Mouse (Mus musculus) 3T3-L1 (cell line): ENCODE data around the gene Olfr747.
A peak's percentile ranks its signal among the peaks of the same experiment; 100 is the strongest.
"Not testable (repeated sequence)": the region's sequence is repeated elsewhere in the genome, so short reads cannot be mapped to it uniquely, and the experiment has no call there.

Experiments used
- DNase-seq: peaks from one replicate; pipeline ENCODE4 v3.0.0-alpha.2; 2015; ENCODE audit warnings: low read depth, low spot score

Olfr747 gene

DNA sequence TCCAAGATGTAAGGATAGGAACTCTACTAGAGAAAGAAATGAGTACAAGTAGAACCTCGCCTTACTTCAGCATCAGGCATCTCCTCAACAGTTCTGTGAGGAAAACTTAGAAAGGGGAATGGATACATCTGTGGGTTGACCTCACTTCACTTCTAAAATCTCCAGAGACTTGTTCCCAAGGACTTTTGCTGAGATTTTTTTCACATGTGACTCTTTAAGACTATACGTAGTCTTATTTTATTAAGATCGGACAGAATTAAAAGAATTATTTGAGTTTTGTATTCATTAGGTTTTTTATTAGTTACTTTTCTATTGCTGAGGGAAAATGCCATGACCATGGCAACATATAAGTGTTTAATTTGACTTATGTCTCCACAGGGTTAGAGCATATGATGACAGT is at the start of gene Olfr747:
Gene Olfr747 (minus strand): TSS at position 101 of the 400 bp plus-strand sequence.
- no peak for DNase-seq

DNA sequence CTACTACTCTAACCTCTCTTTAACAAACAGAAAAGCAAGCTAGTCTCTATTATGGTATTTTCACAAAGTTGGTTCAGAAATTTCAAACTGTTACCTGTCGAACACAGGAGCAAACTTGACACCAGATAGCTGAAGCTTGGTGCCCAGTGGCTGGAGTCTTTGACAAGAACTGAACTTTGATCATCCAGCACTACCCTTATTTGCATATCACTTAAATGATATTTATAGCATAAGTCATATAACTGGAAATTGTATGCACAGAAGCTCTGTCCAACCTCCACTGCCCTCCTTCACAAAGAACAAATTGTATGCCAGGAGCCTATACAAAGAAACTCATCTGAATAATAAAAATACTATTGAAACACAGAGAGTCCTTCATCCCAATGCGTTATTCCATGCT is 48.6 kb upstream of the Olfr747 start:
- no peak for DNase-seq

DNA sequence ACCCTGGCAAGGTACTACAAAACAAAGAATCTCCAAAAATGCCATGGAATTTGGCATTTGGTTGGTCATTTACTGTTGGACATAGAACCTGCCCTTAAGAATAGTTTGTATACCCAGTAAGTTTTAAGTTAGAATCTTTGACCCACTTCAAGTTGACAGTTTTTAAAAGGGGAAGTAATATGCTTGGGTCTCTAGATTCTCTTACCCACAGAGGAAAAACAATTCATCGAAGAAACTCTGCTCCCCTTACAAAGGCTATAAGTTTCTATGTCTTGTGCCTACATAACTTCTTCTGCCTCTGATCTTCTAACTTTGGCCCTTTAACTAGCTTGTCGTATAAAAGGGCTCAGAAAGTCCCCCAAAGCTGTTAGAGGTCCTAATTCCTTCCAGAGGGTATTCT is 47.3 kb upstream of the Olfr747 start:
- no peak for DNase-seq

DNA sequence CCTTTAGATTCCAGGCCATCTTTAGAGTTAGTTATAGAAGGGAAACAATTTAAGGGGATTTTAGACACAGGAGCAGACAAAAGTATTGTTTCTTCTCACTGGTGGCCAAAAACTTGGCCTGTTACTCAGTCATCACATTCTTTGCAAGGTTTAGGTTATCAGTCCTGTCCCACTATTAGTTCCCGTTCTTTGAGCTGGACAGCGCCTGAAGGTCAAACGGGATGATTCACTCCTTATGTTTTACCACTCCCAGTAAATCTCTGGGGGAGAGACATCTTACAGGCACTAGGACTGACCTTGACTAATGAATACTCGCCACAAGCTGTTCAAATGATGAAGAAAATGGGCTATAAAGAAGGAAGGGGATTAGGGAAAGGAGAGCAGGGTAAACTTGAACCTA is 29.4 kb upstream of the Olfr747 start:
- not testable (repeated sequence) for DNase-seq

DNA sequence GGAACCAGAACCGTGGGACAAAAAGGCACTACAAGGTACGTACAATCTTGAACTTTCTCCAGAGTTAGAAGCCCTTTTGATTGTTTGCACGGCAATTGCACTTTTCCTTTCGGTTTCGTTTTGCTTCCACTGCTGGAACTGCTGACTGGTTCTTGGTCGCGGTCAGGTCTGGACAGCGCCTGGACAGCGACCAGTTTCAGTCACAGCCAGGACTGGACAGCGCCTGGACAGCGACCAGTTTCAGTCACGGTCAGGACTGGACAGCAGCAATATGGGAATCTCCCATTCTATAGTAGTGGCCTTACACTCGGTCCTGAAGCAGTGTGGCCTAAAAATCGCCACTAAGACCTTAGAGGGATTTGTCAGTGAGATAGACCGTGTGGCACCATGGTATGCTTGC is 26.9 kb upstream of the Olfr747 start:
- peak; percentile 3 for DNase-seq

DNA sequence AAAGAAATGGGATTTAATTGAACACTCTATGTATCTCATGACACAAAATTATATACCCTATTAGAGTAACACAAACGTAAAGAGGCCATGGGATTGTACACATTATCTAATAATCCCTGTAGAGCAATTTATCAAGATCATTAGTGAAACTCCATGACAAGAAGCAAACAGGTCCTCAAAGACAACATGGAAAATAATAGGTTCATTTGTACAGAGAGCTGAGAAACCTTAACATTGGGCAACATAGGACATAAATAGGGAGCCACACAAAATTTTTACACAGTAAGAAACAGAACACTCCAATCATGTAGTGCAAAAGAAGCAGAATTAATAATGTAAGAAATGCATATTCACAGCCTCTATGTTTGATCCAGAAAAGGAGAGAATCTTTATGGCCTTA is 14.1 kb upstream of the Olfr747 start, which contains the start of gene Olfr748:
Gene Olfr748 (plus strand): TSS at position 301 of the 400 bp plus-strand sequence.
- no peak for DNase-seq

DNA sequence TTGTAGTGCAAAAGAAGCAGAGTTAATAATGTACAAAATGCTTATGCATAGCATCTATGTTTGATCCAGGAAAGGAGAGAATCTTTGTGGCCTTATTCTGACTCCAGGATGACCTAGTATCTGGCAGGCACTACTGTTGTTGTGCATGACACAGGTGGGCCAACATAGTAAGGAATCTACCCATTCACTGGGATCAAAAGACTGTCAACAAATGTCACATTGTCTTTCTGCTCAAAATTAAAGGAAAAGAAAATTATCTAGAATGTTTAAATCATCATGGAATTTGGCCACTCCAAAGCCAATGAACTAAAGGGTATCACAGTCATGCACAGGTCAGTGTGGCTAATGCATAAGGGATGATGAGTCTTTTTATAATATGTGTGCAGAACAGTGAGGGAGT is 46.2 kb downstream of the Olfr747 start, which contains the start of gene Olfr746:
Gene Olfr746 (plus strand): TSS at position 301 of the 400 bp plus-strand sequence.
- DNase-seq: no peak

DNA sequence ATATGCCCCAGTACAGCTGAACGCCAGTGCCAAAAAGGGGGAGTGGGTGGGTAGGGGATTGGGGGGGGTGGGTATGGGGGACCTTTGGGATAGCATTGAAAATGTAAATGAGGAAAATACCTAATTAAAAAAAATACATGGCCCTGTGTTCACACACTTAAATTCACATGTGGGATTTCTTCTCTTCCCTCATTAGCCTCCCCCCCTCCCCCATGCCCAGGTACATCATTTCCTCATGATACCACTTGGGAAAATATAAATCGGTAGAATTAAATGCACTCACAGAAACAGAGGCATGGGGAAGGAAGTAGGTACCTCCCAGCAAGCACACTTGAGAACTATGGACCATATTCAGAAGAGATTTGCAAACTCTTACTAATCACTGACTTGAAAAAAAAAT is 53.9 kb downstream of the Olfr747 start, which contains the start of gene Olfr745:
Gene Olfr745 (plus strand): TSS at position 301 of the 400 bp plus-strand sequence.
- DNase-seq: no peak
